Comparison of ENCODE assay signal across 8 mouse cellular contexts in genomic region chr7:81343316-81343715, GRCm38 (mm10). TPM values are rescaled to one million over a fixed set of nuclear protein-coding genes. Genes with fewer than 3 reads are reported as not detected.
DNase-seq lines count a peak whose midpoint lies in the region; ATAC-seq and TF ChIP-seq lines count a peak whose summit lies in the region.

No protein-coding gene starts in this region.

- peak overlapping the region; percentile 98 for H3K4me3 ChIP-seq in heart, embryonic 16.5 days (ENCODE audit: low read length)
- peak overlapping the region; percentile 96 for H3K4me3 ChIP-seq in brown adipose tissue, adult 24 weeks (ENCODE audit: insufficient read depth, low read depth, low read length)
- peak overlapping the region; percentile 98 for H3K4me3 ChIP-seq in kidney, embryonic 15.5 days (replicated peaks)
- peak overlapping the region; percentile 77 for H3K4me3 ChIP-seq in midbrain, postnatal 0 days (ENCODE audit: low read depth, low read length)

- 16% methylated on average over 8 of the region's 8 CpGs for WGBS in heart, embryonic 16.5 days
- 28% methylated on average over 8 of the region's 8 CpGs for WGBS in kidney, embryonic 15.5 days
- 34% methylated on average over 8 of the region's 8 CpGs for WGBS in midbrain, postnatal 0 days

- H3K27me3 ChIP-seq in heart, embryonic 16.5 days (ENCODE audit: control insufficient read depth, insufficient read depth, low read length) = no peaks in the 10 kb centered on the region
- H3K27me3 ChIP-seq in kidney, embryonic 15.5 days = no peaks in the 10 kb centered on the region
- H3K27me3 ChIP-seq in midbrain, postnatal 0 days (ENCODE audit: insufficient read depth, low read length) = no peaks in the 10 kb centered on the region

- H3K4me1 ChIP-seq in heart, embryonic 16.5 days (ENCODE audit: control insufficient read depth, insufficient read depth, low read length) = peaks cover 21% of the 10 kb centered on the region
- peaks cover 7% of the 10 kb centered on the region for H3K4me1 ChIP-seq in brown adipose tissue, adult 24 weeks (ENCODE audit: control insufficient read depth, insufficient read depth, insufficient read length, low read length)
- peaks cover 28% of the 10 kb centered on the region for H3K4me1 ChIP-seq in kidney, embryonic 15.5 days
- peaks cover 12% of the 10 kb centered on the region for H3K4me1 ChIP-seq in midbrain, postnatal 0 days (ENCODE audit: insufficient read depth, low read length)

- peaks cover 31% of the 10 kb centered on the region for H3K36me3 ChIP-seq in heart, embryonic 16.5 days (ENCODE audit: control insufficient read depth, insufficient read depth)
- H3K36me3 ChIP-seq in kidney, embryonic 15.5 days = peaks cover 57% of the 10 kb centered on the region
- peaks cover 15% of the 10 kb centered on the region; the same call in 1 of the 2 replicates for H3K36me3 ChIP-seq in midbrain, postnatal 0 days (ENCODE audit: insufficient read depth, low read length)

- ATAC-seq in heart, embryonic 16.5 days (replicated peaks; ENCODE audit: extremely low read depth, insufficient read depth, low FRiP score) = no peak
- no peak for ATAC-seq in kidney, embryonic 15.5 days (replicated peaks; ENCODE audit: low FRiP score)
- ATAC-seq in midbrain, postnatal 0 days (ENCODE audit: low FRiP score) = no peak

- H3K27ac ChIP-seq in heart, embryonic 16.5 days (ENCODE audit: low read length) = no peak overlapping the region
- 0 out of 2 replicates have a peak overlapping the region, but pooled peaks have one; percentile 0 for H3K27ac ChIP-seq in brown adipose tissue, adult 24 weeks (replicated peaks; ENCODE audit: low read depth, low read length)
- no peak overlapping the region for H3K27ac ChIP-seq in kidney, embryonic 15.5 days
- H3K27ac ChIP-seq in midbrain, postnatal 0 days (ENCODE audit: low read depth, low read length) = no peak overlapping the region

- no peak for TF ChIP-seq CTCF in midbrain, postnatal 0 days (IDR thresholded peaks at IDR 0.05)

- DNase-seq in heart, adult 9 months (ENCODE audit: low spot score in 2 of 2) = no peak
- DNase-seq in midbrain, postnatal 0 days (ENCODE audit: low spot score) = no peak
- DNase-seq in Muller cell, postnatal 12 days (ENCODE audit: inconsistent ontology term) = no peak
- no peak for DNase-seq in cerebellum, adult 11-12 months
- DNase-seq in natural killer cell, adult 2 months (ENCODE audit: low spot score in 2 of 2) = no peak

- H3K9ac ChIP-seq in heart, embryonic 16.5 days (ENCODE audit: low read length) = peak overlapping the region; percentile 99
- H3K9ac ChIP-seq in kidney, embryonic 15.5 days = peak overlapping the region; percentile 98
- H3K9ac ChIP-seq in midbrain, postnatal 0 days (replicated peaks; ENCODE audit: low read length, poor library complexity, severe bottlenecking) = peak overlapping the region; percentile 75

- no peaks in the 10 kb centered on the region for H3K9me3 ChIP-seq in heart, embryonic 16.5 days (replicated peaks; ENCODE audit: control insufficient read depth, low read length)
- H3K9me3 ChIP-seq in kidney, embryonic 15.5 days (replicated peaks) = no peaks in the 10 kb centered on the region
- H3K9me3 ChIP-seq in midbrain, postnatal 0 days (ENCODE audit: low read length) = no peaks in the 10 kb centered on the region

- peak overlapping the region; percentile 90 for H3K4me2 ChIP-seq in heart, embryonic 16.5 days (ENCODE audit: low read depth, low read length)
- H3K4me2 ChIP-seq in kidney, embryonic 15.5 days = peak overlapping the region; percentile 89
- peak overlapping the region; percentile 61 for H3K4me2 ChIP-seq in midbrain, postnatal 0 days (ENCODE audit: low read depth, low read length, poor library complexity, severe bottlenecking)

RNA-seq across cellular contexts. Expression of gene Rps17, which starts 1.7 kb away (rescaled TPM):
- polyA plus RNA-seq in heart, embryonic 16.5 days (2015; fragmentation: Nextera tagmentation; extraction: Ambion mirVana) = 728 and 790 TPM in 2 replicates
- polyA plus RNA-seq in brown adipose tissue, adult 24 weeks (2012; ENCODE audit: insufficient read depth, insufficient read length, missing spikeins) = 1,265 and 1,513 TPM in 2 replicates
- 1,359 and 1,501 TPM in 2 replicates for polyA plus RNA-seq in kidney, embryonic 15.5 days (2015; fragmentation: Nextera tagmentation; extraction: Ambion mirVana)
- total RNA-seq in midbrain, postnatal 0 days (2014; rRNA removed) = 630 and 662 TPM in 2 replicates
- polyA plus RNA-seq in midbrain, postnatal 0 days (2015; fragmentation: Nextera tagmentation; extraction: Ambion mirVana) = 642 and 710 TPM in 2 replicates
